Mouse (Mus musculus): Measurements from ENCODE around the gene Ndufaf1. TPM values are rescaled to one million over a fixed set of nuclear protein-coding genes. Genes with fewer than 3 reads are reported as not detected.

Gene Ndufaf1
- 39.7 and 43.2 TPM in 2 replicates for polyA plus RNA-seq (2016; fragmentation: Nextera tagmentation; extraction: Ambion mirVana)

DNA sequence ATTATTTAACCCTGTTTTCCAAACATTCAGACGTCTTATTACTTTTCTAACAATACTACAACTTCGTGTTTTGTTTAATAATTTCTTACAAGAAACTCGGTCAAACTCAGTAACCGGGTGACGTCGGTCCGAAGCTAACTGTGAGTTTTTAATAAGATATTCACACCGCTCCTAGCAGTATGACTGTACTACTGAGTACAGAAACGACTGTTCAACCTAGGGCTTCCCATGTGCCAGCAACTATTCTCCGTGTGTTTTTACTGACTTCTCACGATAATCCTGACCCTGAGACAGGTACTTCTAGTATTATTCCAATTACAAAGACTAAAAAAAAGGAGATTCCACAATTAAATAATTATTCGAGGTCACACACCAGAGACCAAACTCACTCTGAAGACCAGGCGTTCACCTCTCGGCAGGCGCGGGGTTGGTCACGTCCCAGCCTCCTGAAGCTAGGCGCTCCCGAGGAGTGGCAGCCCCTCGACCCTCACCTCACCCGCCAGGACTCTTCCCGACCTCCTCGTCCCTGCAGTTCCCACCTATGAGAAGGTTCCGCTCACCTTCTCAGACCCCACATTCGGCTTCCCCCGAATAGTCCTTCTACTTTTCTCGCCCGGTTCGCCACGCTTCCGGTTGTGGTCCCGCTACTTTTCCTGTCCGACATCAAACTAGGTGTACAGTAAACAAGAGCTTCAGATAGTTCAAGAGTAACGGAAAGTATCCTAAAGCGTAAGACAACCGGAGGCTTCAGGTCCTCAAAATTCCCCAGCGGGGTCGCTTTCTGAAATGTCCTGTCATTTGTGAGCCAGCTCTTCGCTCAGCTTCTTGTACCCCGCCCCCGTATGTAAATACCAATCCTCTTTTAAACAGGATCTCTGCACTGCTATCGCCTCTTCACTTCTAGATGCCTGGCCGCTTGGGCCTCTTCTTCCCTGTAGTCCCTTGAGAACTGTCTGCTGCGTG, at the start of gene Ndufaf1:
Ndufaf1 (minus strand) TSS at position 608 of the 963 bp plus-strand sequence.
- Histone ChIP-seq H3K27me3 (ENCODE audit: insufficient read depth, poor library complexity, severe bottlenecking) (no peaks in the 10 kb centered on the region), H3K4me1 (replicated peaks) (peaks cover 11% of the 10 kb centered on the region), H3K36me3 (peaks cover 23% of the 10 kb centered on the region), H3K4me3 (peak within 1 kb of the TSS; percentile 75), H3K9me3 (no peaks in the 10 kb centered on the region), H3K27ac (peak within 1 kb of the TSS; percentile 80)
- peak; percentile 77 for DNase-seq (ENCODE audit: low spot score)
- 2% methylated on average over 44 of the region's 44 CpGs for WGBS

DNA sequence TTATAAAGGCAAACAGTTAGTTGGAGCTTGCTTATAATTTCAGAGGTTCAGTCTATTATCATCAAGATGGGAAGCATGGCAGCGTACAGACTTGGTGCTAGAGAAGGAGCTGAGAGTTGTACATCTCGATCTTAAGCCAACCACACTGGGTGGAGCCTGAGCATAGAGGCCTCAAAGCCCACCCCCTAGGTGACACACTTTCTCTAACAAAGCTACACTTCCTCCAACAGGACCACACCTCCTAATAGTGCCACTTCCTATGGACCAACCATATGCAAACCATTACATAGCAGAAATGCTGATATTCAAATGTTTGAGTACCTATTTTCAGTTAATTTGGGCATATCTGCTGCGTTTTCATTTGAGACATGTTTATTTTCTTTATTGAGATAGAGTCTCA, 47.4 kb upstream of the Ndufaf1 start:
- DNase-seq (ENCODE audit: low spot score): no peak
- Histone ChIP-seq H3K4me1 (replicated peaks) (no peaks in the 10 kb centered on the region), H3K36me3 (peaks cover 96% of the 10 kb centered on the region), H3K4me3 (no peak overlapping the region), H3K27ac (no peak overlapping the region), H3K9me3 (no peaks in the 10 kb centered on the region), H3K27me3 (ENCODE audit: insufficient read depth, poor library complexity, severe bottlenecking) (no peaks in the 10 kb centered on the region)
- WGBS: 91% methylated on average over 3 of the region's 3 CpGs

DNA sequence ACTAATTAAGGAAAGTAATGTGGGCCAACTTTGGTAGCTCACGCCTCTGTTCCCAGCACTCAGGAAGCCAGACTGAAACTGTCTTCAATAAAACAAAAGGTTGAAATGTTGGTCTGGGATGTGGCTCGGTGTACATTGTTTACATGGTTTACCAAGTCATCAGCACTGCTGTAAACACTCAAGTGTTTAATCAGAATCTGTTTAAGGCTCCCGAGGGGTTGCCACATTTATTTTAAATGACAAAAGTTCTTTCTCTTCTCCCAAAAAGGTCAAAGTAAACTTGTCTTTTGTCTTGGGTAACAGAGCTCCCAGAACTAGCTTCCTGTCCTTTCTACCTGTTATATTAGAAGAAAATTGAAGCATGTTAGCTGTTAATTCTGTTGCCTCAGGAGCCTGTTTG, 45.0 kb upstream of the Ndufaf1 start:
- Histone ChIP-seq H3K36me3 (peaks cover 96% of the 10 kb centered on the region), H3K27me3 (ENCODE audit: insufficient read depth, poor library complexity, severe bottlenecking) (no peaks in the 10 kb centered on the region)
- 86% methylated on average over 3 of the region's 3 CpGs for WGBS

DNA sequence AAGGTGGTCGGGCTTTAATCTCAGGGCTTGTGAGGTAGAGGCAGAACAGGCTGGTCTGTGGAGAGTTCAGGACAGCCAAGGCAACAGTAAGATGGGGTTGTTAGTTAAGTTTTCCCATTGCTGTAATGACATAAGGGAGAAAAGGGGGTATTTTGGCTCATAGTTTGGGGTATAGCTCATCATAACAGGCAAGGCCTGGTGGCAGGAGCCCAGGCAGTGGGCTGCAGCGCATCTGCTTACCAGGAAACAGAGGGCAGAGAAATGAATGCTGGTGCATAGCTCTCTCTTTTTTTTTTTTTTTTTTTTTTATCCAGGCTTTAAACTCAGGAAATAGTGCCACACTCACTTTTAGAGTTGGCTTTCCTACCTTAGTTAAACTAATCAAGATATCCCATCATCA, 40.5 kb upstream of the Ndufaf1 start:
- H3K27me3 ChIP-seq (ENCODE audit: insufficient read depth, poor library complexity, severe bottlenecking): no peaks in the 10 kb centered on the region
- H3K9me3 ChIP-seq: no peaks in the 10 kb centered on the region
- no peaks in the 10 kb centered on the region for H3K4me1 ChIP-seq (replicated peaks)
- peaks cover 79% of the 10 kb centered on the region for H3K36me3 ChIP-seq
- no peak overlapping the region for H3K27ac ChIP-seq
- DNase-seq (ENCODE audit: low spot score): no peak
- 96% methylated on average over 2 of the region's 2 CpGs for WGBS
- no peak overlapping the region for H3K4me3 ChIP-seq

More for the DNA sequence above, 45.0 kb upstream of the Ndufaf1 start:
- H3K4me3 ChIP-seq: no peak overlapping the region
- no peaks in the 10 kb centered on the region for H3K4me1 ChIP-seq (replicated peaks)
- no peaks in the 10 kb centered on the region for H3K9me3 ChIP-seq
- DNase-seq (ENCODE audit: low spot score): no peak
- no peak overlapping the region for H3K27ac ChIP-seq

DNA sequence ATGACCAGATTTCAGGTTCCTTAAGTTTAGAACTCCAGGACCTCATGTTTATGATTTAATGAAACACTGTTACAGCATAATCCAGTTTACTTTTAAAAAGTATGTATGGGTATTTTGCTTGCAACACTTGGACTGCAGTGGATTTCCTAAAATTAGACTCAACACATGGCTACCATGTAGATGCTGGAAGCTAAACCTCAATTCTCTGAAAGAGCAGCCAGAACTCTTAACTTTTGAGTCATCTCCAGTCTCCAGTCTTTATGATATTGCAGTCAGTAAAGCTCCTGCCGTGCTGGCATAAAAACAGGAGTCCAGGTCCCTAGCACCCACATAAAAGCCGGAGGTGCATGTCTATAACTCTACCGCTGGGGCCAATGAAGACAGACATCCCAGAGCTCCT, 37.3 kb upstream of the Ndufaf1 start:
- no peak for DNase-seq (ENCODE audit: low spot score)
- 97% methylated on average over 3 of the region's 3 CpGs for WGBS
- H3K36me3 ChIP-seq: peaks cover 65% of the 10 kb centered on the region
- no peaks in the 10 kb centered on the region for H3K9me3 ChIP-seq
- H3K4me3 ChIP-seq: no peak overlapping the region
- no peaks in the 10 kb centered on the region for H3K27me3 ChIP-seq (ENCODE audit: insufficient read depth, poor library complexity, severe bottlenecking)
- no peak overlapping the region for H3K27ac ChIP-seq
- H3K4me1 ChIP-seq (replicated peaks): no peaks in the 10 kb centered on the region

DNA sequence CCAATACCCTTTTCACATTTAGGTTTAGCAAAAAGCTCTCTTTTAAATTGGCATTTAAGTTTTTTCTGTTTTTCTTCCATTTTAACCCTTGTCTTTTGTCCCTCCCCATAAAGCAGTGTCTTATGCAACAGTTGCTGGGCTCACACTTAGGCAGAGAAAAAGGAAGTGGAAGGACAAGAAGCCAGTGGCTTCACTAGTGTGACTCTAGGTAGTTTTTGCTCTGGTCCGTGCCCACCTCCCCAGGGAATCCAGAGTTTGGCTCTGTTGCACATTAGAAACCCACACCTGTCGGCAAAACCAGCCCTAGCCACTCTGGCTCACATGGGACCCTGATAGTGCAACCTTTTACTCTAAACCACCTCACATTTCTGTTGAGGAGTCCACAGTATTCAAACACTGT, 35.8 kb upstream of the Ndufaf1 start:
- Histone ChIP-seq H3K9me3 (no peaks in the 10 kb centered on the region), H3K4me3 (no peak overlapping the region), H3K36me3 (peaks cover 64% of the 10 kb centered on the region), H3K4me1 (replicated peaks) (no peaks in the 10 kb centered on the region), H3K27ac (no peak overlapping the region), H3K27me3 (ENCODE audit: insufficient read depth, poor library complexity, severe bottlenecking) (no peaks in the 10 kb centered on the region)
- 86% methylated on average over 2 of the region's 2 CpGs for WGBS
- no peak for DNase-seq (ENCODE audit: low spot score)

DNA sequence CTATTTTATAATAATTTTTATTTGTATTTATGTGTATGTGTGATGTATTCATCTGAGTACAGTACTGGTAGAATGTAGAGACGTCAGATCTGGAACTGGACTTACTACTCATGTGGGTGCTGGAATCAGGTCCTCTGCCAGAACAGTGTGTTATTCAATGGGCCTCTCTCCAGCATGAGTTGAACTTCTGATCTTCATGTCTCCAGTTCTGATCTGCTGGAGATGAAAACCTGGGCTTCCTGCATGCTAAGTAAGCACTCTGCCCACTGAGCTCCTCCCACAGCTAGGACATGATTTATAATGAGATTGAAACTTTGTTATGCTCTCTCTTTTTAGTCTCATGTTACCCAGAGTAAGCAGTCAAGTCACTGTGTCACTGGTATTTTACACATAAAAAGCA, 33.5 kb upstream of the Ndufaf1 start:
- H3K4me3 ChIP-seq: no peak overlapping the region
- 87% methylated on average over 1 of the region's 1 CpGs for WGBS
- DNase-seq (ENCODE audit: low spot score): no peak
- peaks cover 58% of the 10 kb centered on the region for H3K36me3 ChIP-seq
- H3K4me1 ChIP-seq (replicated peaks): no peaks in the 10 kb centered on the region
- no peaks in the 10 kb centered on the region for H3K27me3 ChIP-seq (ENCODE audit: insufficient read depth, poor library complexity, severe bottlenecking)
- H3K27ac ChIP-seq: no peak overlapping the region
- H3K9me3 ChIP-seq: no peaks in the 10 kb centered on the region

DNA sequence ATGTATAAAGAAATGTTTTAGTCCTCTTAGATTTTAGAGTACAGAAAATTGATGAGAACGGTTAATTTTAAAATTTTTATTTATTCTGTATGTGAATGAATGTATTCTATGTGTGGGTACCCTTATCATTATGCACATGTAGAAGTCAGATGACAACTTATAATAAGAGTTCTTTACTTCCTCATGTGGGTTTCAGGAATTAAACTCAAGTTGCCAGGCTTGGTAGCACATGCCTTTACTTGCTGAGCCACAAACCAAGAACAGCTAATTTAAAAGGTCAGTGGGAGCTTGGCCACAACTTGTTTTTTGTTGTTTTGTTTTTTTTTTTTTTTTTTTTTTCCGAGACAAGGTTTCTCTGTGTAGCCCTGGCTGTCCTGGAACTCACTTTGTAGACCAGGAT, 32.2 kb upstream of the Ndufaf1 start:
- 94% methylated on average over 2 of the region's 2 CpGs for WGBS
- no peaks in the 10 kb centered on the region for H3K4me1 ChIP-seq (replicated peaks)

DNA sequence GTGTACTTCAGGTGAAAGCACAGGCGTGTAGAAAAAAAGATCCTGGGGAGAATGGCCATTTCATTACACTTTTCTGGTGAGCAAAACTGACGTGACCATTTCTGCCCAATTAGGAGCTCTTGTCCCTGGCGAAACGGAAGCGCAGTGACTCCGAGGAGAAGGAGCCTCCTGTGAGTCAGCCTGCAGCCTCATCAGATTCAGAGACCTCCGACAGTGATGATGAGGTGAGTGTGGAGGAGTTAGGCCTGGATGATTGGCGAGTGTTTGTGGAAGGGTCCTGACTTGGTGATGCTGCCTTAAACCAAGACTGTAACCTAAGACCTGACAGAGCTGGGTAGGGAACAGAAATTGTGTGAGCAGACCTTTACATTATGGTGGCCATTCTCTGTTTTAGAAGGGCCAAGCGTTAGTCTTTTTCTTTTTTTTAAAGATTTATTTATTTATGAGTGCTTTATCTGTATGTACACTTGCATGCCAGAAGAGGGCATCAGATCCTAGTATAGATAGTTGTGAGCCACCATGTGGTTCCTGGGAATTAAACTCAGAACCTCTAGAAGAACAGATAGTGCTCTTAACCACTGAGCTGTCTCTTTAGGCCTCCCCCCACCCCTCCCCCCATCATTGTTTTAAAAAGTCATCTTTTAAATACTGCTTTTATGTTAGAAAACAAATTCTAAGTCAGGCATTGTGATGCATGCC, 29.5 kb upstream of the Ndufaf1 start:
- Histone ChIP-seq H3K27ac (no peak overlapping the region), H3K27me3 (ENCODE audit: insufficient read depth, poor library complexity, severe bottlenecking) (no peaks in the 10 kb centered on the region), H3K4me3 (no peak overlapping the region), H3K4me1 (replicated peaks) (no peaks in the 10 kb centered on the region), H3K36me3 (peaks cover 58% of the 10 kb centered on the region), H3K9me3 (no peaks in the 10 kb centered on the region)
- no peak for DNase-seq (ENCODE audit: low spot score)
- 83% methylated on average over 9 of the region's 9 CpGs for WGBS

More for the DNA sequence above, 32.2 kb upstream of the Ndufaf1 start:
- Histone ChIP-seq H3K27me3 (ENCODE audit: insufficient read depth, poor library complexity, severe bottlenecking) (no peaks in the 10 kb centered on the region), H3K9me3 (no peaks in the 10 kb centered on the region), H3K27ac (no peak overlapping the region), H3K4me3 (no peak overlapping the region), H3K36me3 (peaks cover 46% of the 10 kb centered on the region)
- no peak for DNase-seq (ENCODE audit: low spot score)

DNA sequence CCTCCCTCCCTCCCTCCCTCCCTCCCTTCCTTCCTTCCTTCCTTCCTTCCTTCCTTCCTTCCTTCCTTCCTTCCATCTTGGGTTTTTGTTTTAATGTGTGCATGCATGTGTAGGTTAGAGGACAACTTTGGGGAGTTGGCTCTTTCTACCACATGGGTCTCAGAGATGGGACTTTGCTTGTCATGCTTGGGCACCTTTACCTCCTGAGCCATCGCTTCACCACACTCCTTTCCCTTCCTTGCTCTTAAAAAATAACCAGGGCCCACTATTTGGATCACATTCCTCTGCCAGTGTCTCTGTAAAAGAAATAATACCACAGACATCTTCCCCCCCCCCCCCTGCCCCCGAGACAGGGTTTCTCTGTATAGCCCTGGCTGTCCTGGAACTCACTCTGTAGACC, 21.1 kb upstream of the Ndufaf1 start:
- Histone ChIP-seq H3K27me3 (ENCODE audit: insufficient read depth, poor library complexity, severe bottlenecking) (no peaks in the 10 kb centered on the region), H3K4me3 (no peak overlapping the region), H3K36me3 (peaks cover 45% of the 10 kb centered on the region), H3K9me3 (no peaks in the 10 kb centered on the region), H3K27ac (no peak overlapping the region), H3K4me1 (replicated peaks) (no peaks in the 10 kb centered on the region)
- no peak for DNase-seq (ENCODE audit: low spot score)
- WGBS: 96% methylated on average over 2 of the region's 2 CpGs

DNA sequence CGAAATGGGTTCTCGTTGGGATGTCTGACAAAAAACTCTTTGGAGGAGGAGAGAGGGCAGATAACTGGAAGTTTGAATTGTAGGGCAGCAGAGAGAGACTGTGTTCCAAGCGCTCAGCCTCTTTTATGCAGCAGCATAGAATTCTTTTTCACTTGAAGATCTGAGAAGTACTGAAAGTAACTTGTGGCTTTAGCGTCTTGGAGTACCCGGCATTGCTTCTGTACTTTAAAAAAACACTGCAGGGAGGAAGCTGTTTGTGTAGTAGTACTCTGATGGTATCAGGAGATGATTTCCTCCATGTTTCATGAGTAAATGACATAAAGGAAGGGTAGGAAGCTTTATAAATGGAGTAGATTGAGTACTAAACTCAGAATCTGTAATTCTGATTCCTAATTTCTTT, 13.2 kb upstream of the Ndufaf1 start:
- H3K27ac ChIP-seq: peak overlapping the region; percentile 96
- no peak for DNase-seq (ENCODE audit: low spot score)
- no peaks in the 10 kb centered on the region for H3K27me3 ChIP-seq (ENCODE audit: insufficient read depth, poor library complexity, severe bottlenecking)
- H3K9me3 ChIP-seq: no peaks in the 10 kb centered on the region
- peaks cover 10% of the 10 kb centered on the region; the same call in 1 of the 2 replicates for H3K36me3 ChIP-seq
- WGBS: 15% methylated on average over 5 of the region's 5 CpGs
- peaks cover 21% of the 10 kb centered on the region for H3K4me1 ChIP-seq (replicated peaks)
- peak overlapping the region; percentile 88 for H3K4me3 ChIP-seq

DNA sequence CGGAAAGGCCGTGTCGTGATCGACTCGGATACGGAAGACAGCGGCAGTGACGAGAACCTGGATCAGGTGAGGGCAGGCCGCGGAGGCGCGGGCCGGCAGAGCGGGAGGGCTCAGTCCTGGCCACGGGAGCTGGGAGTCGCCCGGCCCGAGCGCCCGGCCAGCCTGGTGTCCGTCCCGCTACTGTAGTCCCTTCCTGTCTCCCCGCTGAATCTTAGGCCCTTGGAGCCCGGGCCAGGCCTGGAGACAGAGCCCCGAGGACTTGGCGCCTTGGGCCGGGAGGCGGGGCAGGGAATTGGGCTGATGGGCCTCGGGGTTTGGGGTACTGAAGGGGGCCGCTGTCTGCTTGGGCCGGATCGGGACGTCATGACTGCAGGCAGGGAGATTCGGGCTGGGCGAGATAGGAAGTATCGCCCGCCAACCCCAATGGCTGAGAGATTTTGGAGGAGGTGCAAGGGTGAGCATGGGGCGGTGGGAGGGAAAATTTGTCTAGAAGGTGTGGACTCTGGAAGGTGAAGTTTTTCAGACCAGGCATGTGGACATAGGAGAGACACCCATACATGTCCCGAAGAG, 12.7 kb upstream of the Ndufaf1 start:
- under 1% methylated on average over 39 of the region's 39 CpGs for WGBS
- DNase-seq (ENCODE audit: low spot score): no peak
- Histone ChIP-seq H3K36me3 (peaks cover 5% of the 10 kb centered on the region; the same call in 1 of the 2 replicates), H3K27me3 (ENCODE audit: insufficient read depth, poor library complexity, severe bottlenecking) (no peaks in the 10 kb centered on the region), H3K9me3 (no peaks in the 10 kb centered on the region), H3K4me1 (replicated peaks) (peaks cover 21% of the 10 kb centered on the region), H3K4me3 (peak overlapping the region; percentile 88), H3K27ac (peak overlapping the region; percentile 96)
